Mouse (Mus musculus) adrenal gland, postnatal 14 days (tissue): ENCODE measurements around the gene Fgfr2. TPM values are rescaled to one million over a fixed set of nuclear protein-coding genes. Genes with fewer than 3 reads are reported as not detected.
A peak's percentile ranks its signal among the peaks of the same experiment; 100 is the strongest.

ENCODE experiments used
- DNase-seq: peaks from one replicate; pipeline ENCODE4 v3.0.0; 2021; ENCODE audit warnings: mixed read lengths
- total RNA-seq: library from RNA; stranded (reverse); gene quantifications from 2 replicates; pipeline ENCODE4 v1.2.3, GENCODE M21; 2021

Gene Fgfr2
- total RNA-seq, 1 experiment from 2014 or later, result 227 TPM

DNA sequence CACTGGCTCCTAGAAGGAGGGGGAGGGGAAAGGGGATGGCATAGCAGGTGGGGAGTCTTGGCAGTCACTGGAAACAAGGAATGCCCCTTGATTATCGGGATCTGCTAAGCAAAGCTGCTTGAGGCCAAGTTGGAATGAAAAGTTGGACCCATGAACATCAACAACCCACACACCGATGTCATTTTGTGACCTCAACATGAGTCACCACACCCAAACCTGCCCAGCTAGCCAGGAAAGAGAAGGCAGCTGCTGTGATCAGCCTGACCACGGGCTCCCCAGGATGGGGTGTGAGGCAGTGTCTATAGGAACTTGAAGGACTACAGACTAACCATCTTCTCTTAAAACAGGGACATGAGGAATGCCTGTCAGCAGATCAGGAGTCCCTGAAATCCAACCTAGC is 37.7 kb downstream of the Fgfr2 start:
- no peak for DNase-seq

- DNase-seq, result no peak
Measured at GRCm38 (mm10) chr7:133083936-133084614, 39.1 kb downstream of the Fgfr2 start.

- no peak for DNase-seq
Measured at GRCm38 (mm10) chr7:133078929-133079328, 44.2 kb downstream of the Fgfr2 start.

DNA sequence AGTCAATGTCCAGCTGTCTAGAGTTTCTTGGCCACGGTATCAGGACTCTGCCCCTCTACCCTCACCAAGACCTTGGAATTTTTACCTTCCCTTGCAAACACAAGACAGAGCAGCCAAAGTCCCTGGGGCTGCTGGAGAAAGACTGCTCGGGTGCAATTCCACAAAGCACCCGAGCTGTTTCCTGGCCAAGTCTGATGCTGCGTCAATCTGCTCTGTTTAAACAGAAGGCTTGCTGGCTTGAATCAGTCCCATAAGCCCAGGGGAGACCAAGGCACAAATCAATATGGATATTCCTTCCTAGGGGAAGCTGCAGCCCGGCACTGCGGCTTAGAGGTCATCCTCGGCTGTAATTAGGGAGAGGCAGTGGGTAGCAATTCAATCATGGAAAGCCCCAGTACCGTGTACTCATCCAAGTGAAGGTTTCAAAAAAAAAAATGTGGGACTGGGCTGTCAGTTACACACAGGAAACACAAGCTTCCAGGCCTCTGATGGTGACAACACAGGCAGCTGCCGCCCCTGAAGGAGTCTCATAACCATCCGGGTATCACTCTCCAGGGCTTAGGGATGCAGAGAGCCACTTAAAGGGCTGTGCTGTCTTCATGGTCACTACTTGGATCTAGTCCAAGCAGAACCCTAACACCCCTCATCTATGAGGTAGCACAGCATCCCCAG is 48.6 kb downstream of the Fgfr2 start:
- DNase-seq, result no peak

DNA sequence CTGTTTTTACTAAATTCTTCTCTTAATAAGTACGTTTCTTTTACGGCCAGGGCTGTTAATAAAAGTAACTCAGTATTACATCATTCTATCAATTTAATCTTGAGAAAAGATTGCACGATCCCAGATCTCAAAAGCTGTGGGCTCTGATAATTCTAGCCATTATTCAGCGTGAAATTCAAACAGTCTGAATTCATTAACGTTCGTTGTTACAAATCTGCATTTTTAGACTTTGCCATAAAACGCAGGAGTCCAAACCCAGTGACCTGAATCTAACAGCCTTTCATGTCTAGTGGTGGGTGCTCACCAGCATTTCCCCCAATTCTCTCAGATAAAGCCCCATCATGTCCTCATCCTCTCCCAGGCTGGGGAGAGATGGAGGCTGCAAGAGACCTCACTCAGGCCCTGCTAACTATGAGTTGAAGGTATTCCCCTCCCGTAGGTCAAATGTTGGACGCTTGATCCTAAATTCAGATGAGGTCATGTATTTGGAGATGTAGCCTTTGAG is 50.0 kb downstream of the Fgfr2 start:
- no peak for DNase-seq

DNA sequence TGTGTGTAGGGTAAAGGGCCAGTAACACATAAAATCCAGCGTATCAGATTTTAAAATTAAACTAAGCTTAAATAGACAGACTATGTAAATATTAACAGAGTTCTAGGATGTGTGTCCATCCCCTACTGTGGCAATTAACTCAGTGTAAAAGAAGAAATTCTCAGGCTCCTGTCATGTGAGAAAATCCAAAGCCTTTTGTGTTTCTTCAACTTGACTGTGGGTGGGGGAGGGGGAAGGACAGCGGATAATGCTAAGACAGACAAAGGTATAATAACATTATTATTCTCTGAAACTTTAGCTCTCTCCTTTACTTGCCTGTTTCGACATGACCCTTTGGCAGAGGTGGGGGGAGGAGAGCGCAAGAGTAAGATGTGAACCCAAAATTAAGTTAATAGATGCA is 50.6 kb downstream of the Fgfr2 start:
- no peak for DNase-seq

DNA sequence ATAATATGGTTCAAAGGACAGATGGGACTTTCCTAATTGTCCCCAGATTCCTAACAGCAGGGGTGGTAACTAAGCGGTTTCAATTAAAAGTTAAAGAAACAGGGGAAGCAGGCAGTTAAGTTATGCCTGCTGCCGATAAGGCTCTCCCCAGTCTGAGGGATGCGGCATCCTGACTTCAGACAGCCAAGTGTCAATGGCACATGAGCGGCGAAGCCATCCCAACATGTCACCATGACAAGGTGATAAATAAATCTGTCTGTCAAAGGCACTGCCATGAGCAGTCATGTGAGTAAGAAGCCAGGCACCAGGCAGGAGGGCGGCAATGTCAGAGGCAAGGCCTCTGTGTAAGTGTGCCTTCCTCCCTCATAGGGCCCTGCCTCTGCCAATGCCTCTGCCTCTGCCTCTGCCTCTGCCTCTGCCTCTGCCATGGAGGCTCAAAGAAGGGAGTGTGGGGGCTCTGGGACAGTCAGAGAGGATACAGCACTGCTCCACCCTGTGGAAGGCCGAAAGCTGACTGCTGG is 55.8 kb downstream of the Fgfr2 start:
- no peak for DNase-seq

DNA sequence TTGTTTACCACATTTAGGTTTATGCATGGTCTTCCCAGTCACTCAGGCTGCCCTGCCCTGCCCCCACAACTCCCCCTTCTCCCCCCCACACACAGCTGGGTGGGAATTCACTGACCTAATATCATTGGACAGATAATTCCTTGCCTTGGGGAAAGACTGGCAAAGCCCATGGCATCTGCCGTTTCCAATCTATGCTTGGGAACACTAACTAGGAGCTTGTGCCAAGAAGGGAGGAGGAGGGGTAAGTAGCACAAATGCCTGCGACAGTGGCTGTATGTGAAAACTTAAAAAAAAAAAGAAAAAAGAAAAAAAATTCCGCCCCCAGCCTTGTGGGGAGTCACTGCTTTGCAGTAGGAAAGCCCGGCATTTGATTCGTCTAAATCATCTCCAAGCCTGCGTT is 56.4 kb downstream of the Fgfr2 start:
- peak; percentile 45 for DNase-seq

- no peak for DNase-seq
Measured at GRCm38 (mm10) chr7:133062055-133062454, 61.1 kb downstream of the Fgfr2 start.

DNA sequence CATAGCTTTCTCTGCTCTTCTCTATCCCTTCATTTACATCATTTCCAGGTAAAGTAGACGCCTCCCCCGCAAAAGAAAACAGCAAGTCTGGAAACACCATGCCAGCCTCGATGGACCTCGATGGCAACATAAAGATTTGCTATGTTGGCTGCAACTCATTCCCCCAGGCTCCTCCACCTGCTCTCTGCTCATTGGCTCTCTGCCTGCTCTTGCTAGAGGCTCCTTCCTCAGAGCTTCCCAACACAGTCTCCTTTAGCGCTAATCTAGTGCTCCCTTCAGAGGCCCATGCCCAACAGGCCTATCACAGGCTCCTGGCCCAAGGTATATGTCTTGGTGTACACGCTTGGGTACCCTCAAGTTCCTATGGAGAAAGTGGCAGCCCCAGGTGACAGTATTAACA is 63.0 kb downstream of the Fgfr2 start:
- no peak for DNase-seq

DNA sequence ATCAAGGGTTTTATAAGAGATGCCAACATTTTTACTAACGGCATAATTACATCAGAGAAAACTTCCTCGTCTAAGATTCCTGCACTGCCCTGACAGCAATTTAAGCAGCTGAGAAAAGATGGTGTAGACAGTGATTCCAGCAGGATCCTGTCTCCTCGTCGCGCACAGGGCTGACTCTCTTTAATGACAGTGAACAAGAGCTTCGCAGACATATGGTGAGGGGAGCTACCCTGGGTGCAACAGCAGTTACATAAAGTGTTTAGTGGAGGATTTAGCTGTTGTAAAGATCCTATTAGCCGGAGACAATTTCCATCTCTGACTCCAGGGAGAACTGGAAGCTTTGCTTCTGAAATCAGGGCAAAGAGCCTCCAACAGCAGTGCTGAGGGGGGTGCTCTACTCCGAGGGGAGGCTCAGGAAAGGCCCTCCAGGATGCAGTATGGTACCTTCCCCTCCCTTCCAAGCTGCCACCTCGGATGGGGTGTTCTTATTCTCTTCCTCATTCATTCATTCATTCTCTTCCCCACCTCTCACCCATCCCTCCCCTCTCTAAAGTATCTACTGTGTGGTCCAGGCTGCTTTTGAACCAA is 63.5 kb downstream of the Fgfr2 start:
- DNase-seq, result no peak

DNA sequence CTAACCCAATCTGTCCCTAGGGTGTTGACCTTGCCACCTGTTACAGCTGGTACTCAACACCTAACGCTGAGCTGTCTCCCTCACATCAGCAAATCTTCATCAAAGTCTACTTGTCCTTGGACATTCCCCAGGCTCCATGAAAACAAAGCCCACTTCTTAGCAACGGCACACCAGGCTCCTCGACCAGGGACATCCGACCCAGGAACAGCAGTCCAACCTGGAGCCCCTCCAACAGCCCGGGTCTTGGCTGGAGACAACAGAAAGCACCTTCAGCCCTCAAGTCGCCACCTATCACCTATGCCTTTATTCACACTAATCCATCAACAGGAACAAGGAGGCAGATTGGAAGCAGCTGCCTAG is 64.0 kb downstream of the Fgfr2 start:
- peak; percentile 42 for DNase-seq

GRCm38 (mm10) chr7:133058496-133059149 is 64.5 kb downstream of the Fgfr2 start:
- no peak for DNase-seq

GRCm38 (mm10) chr7:133056924-133057323 is 66.2 kb downstream of the Fgfr2 start:
- DNase-seq, result no peak

- DNase-seq, result peak; percentile 31
Measured at GRCm38 (mm10) chr7:133054486-133054885, 68.7 kb downstream of the Fgfr2 start.

- no peak for DNase-seq
Measured at GRCm38 (mm10) chr7:133053757-133054156, 69.4 kb downstream of the Fgfr2 start.

- DNase-seq, result peak; percentile 24
Measured at GRCm38 (mm10) chr7:133052819-133053218, 70.3 kb downstream of the Fgfr2 start.

GRCm38 (mm10) chr7:133050681-133051080 is 72.5 kb downstream of the Fgfr2 start:
- DNase-seq, result no peak

DNA sequence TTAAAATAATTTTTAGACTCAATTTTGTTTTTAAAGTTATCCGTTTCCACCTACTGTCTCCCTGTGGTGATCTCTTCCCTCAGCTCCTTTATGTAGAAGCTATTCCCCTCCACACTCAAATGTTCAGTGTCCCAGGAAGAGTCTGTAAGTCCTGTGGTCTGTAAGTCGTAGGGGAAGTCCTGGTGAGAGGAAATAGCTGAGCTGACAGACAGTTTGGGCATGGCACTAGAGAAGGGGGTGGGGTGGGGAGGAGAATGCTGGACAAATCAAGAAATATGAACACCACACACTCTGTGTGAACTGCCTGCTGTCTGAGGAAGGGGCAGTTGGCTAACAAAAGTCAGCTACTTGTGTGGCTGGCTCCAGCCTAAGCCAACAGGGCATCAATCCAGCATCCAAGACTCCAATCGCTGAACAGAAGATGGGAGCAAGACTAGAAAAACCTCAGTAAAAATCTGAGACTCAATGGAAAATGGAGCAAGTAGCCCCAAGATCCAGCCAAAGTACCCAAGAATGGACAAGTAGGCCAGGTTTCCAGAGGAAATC is 75.0 kb downstream of the Fgfr2 start:
- no peak for DNase-seq

- peak; percentile 25 for DNase-seq
Measured at GRCm38 (mm10) chr7:133047287-133047686, 75.9 kb downstream of the Fgfr2 start.

- DNase-seq, result no peak
Measured at GRCm38 (mm10) chr7:133044721-133045120, 78.4 kb downstream of the Fgfr2 start.

DNA sequence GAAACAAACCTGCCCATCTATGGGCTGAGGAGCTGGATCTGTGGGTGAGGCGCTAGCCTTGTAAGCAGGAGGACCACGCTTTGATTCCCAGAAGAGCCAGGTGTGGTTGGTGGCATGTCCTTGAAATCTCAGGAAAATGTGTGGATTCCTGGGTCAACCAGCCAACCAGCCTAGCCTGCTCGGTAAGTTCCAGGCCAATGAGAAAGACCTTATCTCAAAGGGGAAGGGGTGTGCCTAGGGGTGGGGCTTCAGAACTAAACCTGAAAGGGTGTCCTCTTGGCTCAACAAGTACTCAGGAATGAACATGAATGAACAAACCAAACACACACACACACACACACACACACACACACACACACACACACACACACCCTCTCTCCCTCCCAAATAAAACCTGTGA is 81.4 kb downstream of the Fgfr2 start:
- DNase-seq, result no peak
